Mouse (Mus musculus) hindbrain, embryonic 11.5 days (tissue): Measurements from ENCODE around the gene Glyctk. TPM values are rescaled to one million over a fixed set of nuclear protein-coding genes. Genes with fewer than 3 reads are reported as not detected.

Experiments used
- ATAC-seq: fragments of 200-750 bp; cut with Nextera tagmentation; 2 replicates; pipeline ENCODE4 v1.8.0; 2017; ENCODE audit warnings: mild to moderate bottlenecking, moderate TSS enrichment, moderate library complexity; ENCODE audit not compliant: low FRiP score
- DNase-seq: peaks from one replicate; pipeline ENCODE4 v3.0.0-alpha.2; 2015; ENCODE audit warnings: low spot score
- H3K27ac ChIP-seq: fragments of 300-500 bp; sonication (generic); 2 replicates; pipeline ENCODE4 v1.5.1; 2014; ENCODE audit warnings: mild to moderate bottlenecking, low read depth, low read length
- H3K27me3 ChIP-seq: fragments of 300-500 bp; sonication (generic); 2 replicates; pipeline ENCODE4 v1.6.1; 2014; ENCODE audit warnings: mild to moderate bottlenecking, low read length, moderate library complexity, mixed read lengths; ENCODE audit not compliant: control insufficient read depth, insufficient read depth
- H3K36me3 ChIP-seq: fragments of 300-500 bp; sonication (generic); 2 replicates; pipeline ENCODE4 v1.6.1; 2014; ENCODE audit warnings: mild to moderate bottlenecking, low read length, moderate library complexity, mixed read lengths; ENCODE audit not compliant: control insufficient read depth, insufficient read depth
- H3K4me1 ChIP-seq: fragments of 300-500 bp; sonication (generic); replicated peaks from 2 replicates; pipeline ENCODE4 v1.6.1; 2014; ENCODE audit warnings: low read length, mixed read lengths; ENCODE audit not compliant: control insufficient read depth, insufficient read depth
- H3K4me2 ChIP-seq: fragments of 300-500 bp; sonication (generic); replicated peaks from 2 replicates; pipeline ENCODE4 v1.6.1; 2014; ENCODE audit warnings: mild to moderate bottlenecking, low read depth, low read length
- H3K4me3 ChIP-seq: fragments of 300-500 bp; sonication (generic); 2 replicates; pipeline ENCODE4 v1.5.1; 2014; ENCODE audit warnings: low read depth, low read length
- H3K9ac ChIP-seq: fragments of 300-500 bp; sonication (generic); 2 replicates; pipeline ENCODE4 v1.6.1; 2014; ENCODE audit warnings: low read depth, low read length
- H3K9me3 ChIP-seq: fragments of 300-500 bp; sonication (generic); 2 replicates; pipeline ENCODE4 v1.6.1; 2016; ENCODE audit warnings: low read length; ENCODE audit not compliant: control insufficient read depth
- WGBS: fragments of 180-500 bp; shearing (Covaris S2); extraction: QIAGEN DNeasy Blood & Tissue Kit; methylation state at CpG from one replicate; pipeline ENCODE4 v1.1.7; 2014; 5-methylcytosine and 5-hydroxymethylcytosine counted together
- polyA plus RNA-seq: library from polyadenylated mRNA; unstranded; fragments of >200 nt; fragmentation: Nextera tagmentation; extraction: Ambion mirVana; gene quantifications from 2 replicates; pipeline ENCODE4 v1.2.1, GENCODE M21; 2014

Glyctk gene
- polyA plus RNA-seq, 1 experiment from 2014 or later: 4.9 TPM

GRCm38 (mm10) chr9:106126786-106127251 lies 31.1 kb downstream of the Glyctk start:
- no peak overlapping the region for H3K4me3 ChIP-seq
- ATAC-seq (peak; percentile 98), DNase-seq (peak; percentile 89)
- H3K9ac ChIP-seq: no peak overlapping the region
- H3K27me3 ChIP-seq: no peaks in the 10 kb centered on the region
- no peak overlapping the region for H3K4me2 ChIP-seq
- 30% methylated on average over 1 of the region's 2 CpGs for WGBS
- H3K27ac ChIP-seq: peak overlapping the region; percentile 87
- no peaks in the 10 kb centered on the region for H3K36me3 ChIP-seq
- H3K4me1 ChIP-seq: peaks cover 12% of the 10 kb centered on the region; the same call in 1 of the 2 replicates
- H3K9me3 ChIP-seq: no peaks in the 10 kb centered on the region

- Histone ChIP-seq H3K4me1 (peaks cover 12% of the 10 kb centered on the region; the same call in 1 of the 2 replicates), H3K4me2 (no peak overlapping the region), H3K27me3 (no peaks in the 10 kb centered on the region), H3K4me3 (no peak overlapping the region), H3K9ac (no peak overlapping the region), H3K36me3 (no peaks in the 10 kb centered on the region), H3K27ac (no peak overlapping the region), H3K9me3 (no peaks in the 10 kb centered on the region)
- WGBS: 51% methylated on average over 4 of the region's 4 CpGs
- DNase-seq (peak; percentile 52), ATAC-seq (no peak)
These were observed 34.3 kb downstream of the Glyctk start for GRCm38 (mm10) chr9:106123599-106123998.

- WGBS: 55% methylated on average over 9 of the region's 9 CpGs
- no peak overlapping the region for H3K9ac ChIP-seq
- ATAC-seq (no peak), DNase-seq (no peak)
- H3K4me3 ChIP-seq: no peak overlapping the region
- no peaks in the 10 kb centered on the region for H3K4me1 ChIP-seq
- H3K4me2 ChIP-seq: no peak overlapping the region
- H3K9me3 ChIP-seq: no peaks in the 10 kb centered on the region
- no peaks in the 10 kb centered on the region for H3K36me3 ChIP-seq
- H3K27me3 ChIP-seq: no peaks in the 10 kb centered on the region
- H3K27ac ChIP-seq: no peak overlapping the region
These were observed 38.9 kb downstream of the Glyctk start for GRCm38 (mm10) chr9:106119075-106119474.

- ATAC-seq (no peak), DNase-seq (peak; percentile 52)
- H3K4me1 ChIP-seq: no peaks in the 10 kb centered on the region
- 34% methylated on average over 13 of the region's 13 CpGs for WGBS
- H3K27me3 ChIP-seq: no peaks in the 10 kb centered on the region
- no peak overlapping the region for H3K4me2 ChIP-seq
- no peaks in the 10 kb centered on the region for H3K36me3 ChIP-seq
- no peak overlapping the region for H3K27ac ChIP-seq
- no peak overlapping the region for H3K4me3 ChIP-seq
- H3K9ac ChIP-seq: no peak overlapping the region
- H3K9me3 ChIP-seq: no peaks in the 10 kb centered on the region
These were observed 42.0 kb downstream of the Glyctk start for GRCm38 (mm10) chr9:106115801-106116424.

- H3K36me3 ChIP-seq: no peaks in the 10 kb centered on the region
- H3K27me3 ChIP-seq: no peaks in the 10 kb centered on the region
- ATAC-seq (no peak), DNase-seq (peak; percentile 86)
- WGBS: 33% methylated on average over 10 of the region's 10 CpGs
- no peak overlapping the region for H3K4me3 ChIP-seq
- no peaks in the 10 kb centered on the region for H3K9me3 ChIP-seq
- H3K9ac ChIP-seq: no peak overlapping the region
- no peak overlapping the region for H3K4me2 ChIP-seq
- H3K4me1 ChIP-seq: no peaks in the 10 kb centered on the region
- H3K27ac ChIP-seq: no peak overlapping the region
These were observed 45.0 kb downstream of the Glyctk start for GRCm38 (mm10) chr9:106112770-106113423.

- Histone ChIP-seq H3K4me2 (no peak overlapping the region), H3K4me3 (no peak overlapping the region), H3K36me3 (no peaks in the 10 kb centered on the region), H3K4me1 (no peaks in the 10 kb centered on the region), H3K9ac (no peak overlapping the region), H3K27ac (no peak overlapping the region), H3K9me3 (no peaks in the 10 kb centered on the region), H3K27me3 (no peaks in the 10 kb centered on the region)
- ATAC-seq (no peak), DNase-seq (no peak)
- 84% methylated on average over 9 of the region's 9 CpGs for WGBS
These were observed 51.7 kb downstream of the Glyctk start for GRCm38 (mm10) chr9:106106241-106106640.

GRCm38 (mm10) chr9:106104401-106104800 lies 53.5 kb downstream of the Glyctk start:
- H3K36me3 ChIP-seq: no peaks in the 10 kb centered on the region
- ATAC-seq: no peak

More at GRCm38 (mm10) chr9:106104401-106104800, 53.5 kb downstream of the Glyctk start:
- Histone ChIP-seq H3K4me2 (no peak overlapping the region), H3K9me3 (no peaks in the 10 kb centered on the region), H3K27ac (no peak overlapping the region), H3K4me3 (no peak overlapping the region), H3K9ac (no peak overlapping the region), H3K4me1 (no peaks in the 10 kb centered on the region), H3K27me3 (no peaks in the 10 kb centered on the region)
- DNase-seq: no peak
- WGBS: 78% methylated on average over 7 of the region's 7 CpGs
